Mouse (Mus musculus) hindbrain, embryonic 14.5 days (tissue): ENCODE data around the gene Tspan18. TPM values are rescaled to one million over a fixed set of nuclear protein-coding genes. Genes with fewer than 3 reads are reported as not detected.

ENCODE experiments used
- ATAC-seq: fragments of 200-750 bp; cut with Nextera tagmentation; 2 replicates; pipeline ENCODE4 v1.8.0; 2017; ENCODE audit warnings: moderate number of reproducible peaks, mild to moderate bottlenecking, moderate TSS enrichment, moderate library complexity; ENCODE audit not compliant: low FRiP score
- DNase-seq: peaks from one replicate; pipeline ENCODE4 v3.0.0-alpha.2; 2015; ENCODE audit warnings: low spot score
- H3K27ac ChIP-seq: fragments of 300-500 bp; sonication (generic); 2 replicates; pipeline ENCODE4 v1.5.1; 2014; ENCODE audit warnings: mild to moderate bottlenecking, moderate library complexity
- H3K27me3 ChIP-seq: fragments of 300-500 bp; sonication (generic); 2 replicates; pipeline ENCODE4 v1.6.1; 2014; ENCODE audit warnings: mild to moderate bottlenecking, low read length, mixed read lengths; ENCODE audit not compliant: control insufficient read depth, insufficient read depth
- H3K36me3 ChIP-seq: fragments of 300-500 bp; sonication (generic); replicated peaks from 2 replicates; pipeline ENCODE4 v1.6.1; 2014; ENCODE audit not compliant: control insufficient read depth, insufficient read depth
- H3K4me1 ChIP-seq: fragments of 300-500 bp; sonication (generic); replicated peaks from 2 replicates; pipeline ENCODE4 v1.6.1; 2014; ENCODE audit warnings: antibody characterized with exemption, low read length, mixed read lengths; ENCODE audit not compliant: control insufficient read depth, insufficient read depth
- H3K4me2 ChIP-seq: fragments of 300-500 bp; sonication (generic); replicated peaks from 2 replicates; pipeline ENCODE4 v1.6.1; 2014; ENCODE audit warnings: mild to moderate bottlenecking, moderate library complexity
- H3K4me3 ChIP-seq: fragments of 300-500 bp; sonication (generic); replicated peaks from 2 replicates; pipeline ENCODE4 v1.5.1; 2014; ENCODE audit warnings: mild to moderate bottlenecking, low read length
- H3K9ac ChIP-seq: fragments of 300-500 bp; sonication (generic); 2 replicates; pipeline ENCODE4 v1.6.1; 2014
- H3K9me3 ChIP-seq: fragments of 300-500 bp; sonication (generic); 2 replicates; pipeline ENCODE4 v1.6.1; 2016; ENCODE audit warnings: low read length; ENCODE audit not compliant: control insufficient read depth
- WGBS: fragments of 180-500 bp; shearing (Covaris S2); extraction: QIAGEN DNeasy Blood & Tissue Kit; methylation state at CpG from one replicate; pipeline ENCODE4 v1.1.7; 2014; 5-methylcytosine and 5-hydroxymethylcytosine counted together
- polyA plus RNA-seq: library from polyadenylated mRNA; unstranded; fragments of >200 nt; fragmentation: Nextera tagmentation; extraction: Ambion mirVana; gene quantifications from 2 replicates; pipeline ENCODE4 v1.2.1, GENCODE M21; 2014

Gene Tspan18
- polyA plus RNA-seq, 1 experiment from 2014 or later: 28.6 TPM

- no peak for DNase-seq
- Histone ChIP-seq H3K27me3 (no peaks in the 10 kb centered on the region), H3K4me1 (0 out of 2 replicates have a peak, but pooled peaks cover 10% of the 10 kb centered on the region), H3K9ac (no peak overlapping the region), H3K27ac (no peak overlapping the region), H3K4me3 (no peak overlapping the region), H3K4me2 (no peak overlapping the region), H3K9me3 (no peaks in the 10 kb centered on the region), H3K36me3 (no peaks in the 10 kb centered on the region)
- 82% methylated on average over 7 of the region's 7 CpGs for WGBS
- ATAC-seq: 0 out of 2 replicates have a peak, but pooled peaks have one; percentile 21
Observed at GRCm38 (mm10) chr2:93161914-93162664, 172.2 kb downstream of the Tspan18 start.

GRCm38 (mm10) chr2:93160467-93161035 lies 173.8 kb downstream of the Tspan18 start:
- no peaks in the 10 kb centered on the region for H3K9me3 ChIP-seq
- no peak overlapping the region for H3K4me2 ChIP-seq
- no peaks in the 10 kb centered on the region for H3K4me1 ChIP-seq
- ATAC-seq (peak; percentile 24; the same call in 1 of the 2 replicates), DNase-seq (no peak)
- no peak overlapping the region for H3K4me3 ChIP-seq
- H3K27me3 ChIP-seq: no peaks in the 10 kb centered on the region
- no peak overlapping the region for H3K9ac ChIP-seq
- no peak overlapping the region for H3K27ac ChIP-seq
- WGBS: 66% methylated on average over 4 of the region's 4 CpGs
- no peaks in the 10 kb centered on the region for H3K36me3 ChIP-seq

- H3K27me3 ChIP-seq: no peaks in the 10 kb centered on the region
- 97% methylated on average over 1 of the region's 1 CpGs for WGBS
- peaks cover 14% of the 10 kb centered on the region for H3K4me1 ChIP-seq
- H3K36me3 ChIP-seq: no peaks in the 10 kb centered on the region
- H3K9ac ChIP-seq: no peak overlapping the region
- H3K9me3 ChIP-seq: no peaks in the 10 kb centered on the region
- no peak for DNase-seq
- H3K4me3 ChIP-seq: no peak overlapping the region
- H3K4me2 ChIP-seq: no peak overlapping the region
- H3K27ac ChIP-seq: no peak overlapping the region
- no peak for ATAC-seq
Observed at GRCm38 (mm10) chr2:93154486-93155032, 179.7 kb downstream of the Tspan18 start.

DNA sequence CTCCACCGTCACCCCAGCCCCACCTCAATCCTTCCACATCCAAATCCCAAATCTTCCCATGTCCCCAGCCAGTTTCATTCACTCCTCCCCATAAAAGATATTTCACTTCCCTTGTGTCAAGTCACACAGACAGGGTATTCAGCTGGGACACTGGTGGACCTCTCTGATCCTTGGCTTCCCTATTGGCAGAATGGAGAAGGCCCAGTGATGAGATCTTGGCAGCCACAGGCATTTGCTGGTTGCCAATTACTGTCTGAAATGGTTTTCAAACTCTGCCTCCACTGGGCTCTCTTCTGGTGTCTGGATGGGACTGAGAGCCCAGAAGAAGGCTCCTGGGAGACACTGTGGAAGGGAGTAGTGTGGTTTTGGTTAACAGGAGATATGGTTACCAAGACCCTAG lies 180.5 kb downstream of the Tspan18 start:
- H3K4me1 ChIP-seq: peaks cover 14% of the 10 kb centered on the region
- H3K9ac ChIP-seq: no peak overlapping the region
- H3K27ac ChIP-seq: no peak overlapping the region
- DNase-seq (no peak), ATAC-seq (no peak)
- WGBS: 95% methylated on average over 1 of the region's 1 CpGs
- H3K4me3 ChIP-seq: no peak overlapping the region
- H3K9me3 ChIP-seq: no peaks in the 10 kb centered on the region
- H3K27me3 ChIP-seq: no peaks in the 10 kb centered on the region
- H3K36me3 ChIP-seq: no peaks in the 10 kb centered on the region
- H3K4me2 ChIP-seq: no peak overlapping the region

- 63% methylated on average over 7 of the region's 7 CpGs for WGBS
- no peak overlapping the region for H3K27ac ChIP-seq
- no peak for ATAC-seq
Observed at GRCm38 (mm10) chr2:93152883-93153491, 181.3 kb downstream of the Tspan18 start.

DNA sequence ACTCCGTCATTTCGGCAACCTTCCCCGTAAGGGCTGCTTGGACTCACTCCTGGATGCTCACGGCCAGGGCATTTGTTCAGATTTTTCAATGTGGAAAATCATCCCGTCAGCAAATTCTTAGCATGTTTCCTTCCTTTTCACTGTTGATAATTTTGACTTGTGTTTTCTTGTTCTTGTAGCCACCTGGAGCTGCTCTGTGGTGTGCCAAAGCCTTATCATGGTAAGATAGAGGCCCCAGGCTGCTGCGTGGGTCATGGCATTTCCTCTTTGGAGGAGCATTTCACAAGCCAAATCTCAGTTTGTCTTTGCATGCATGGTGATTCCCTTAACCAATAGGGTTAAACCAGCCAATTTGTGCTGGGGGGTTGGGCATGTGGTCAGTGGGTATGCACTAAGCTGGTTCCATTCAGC lies 182.1 kb downstream of the Tspan18 start:
- 0 out of 2 replicates have a peak overlapping the region, but pooled peaks have one; percentile 26 for H3K27ac ChIP-seq
- no peaks in the 10 kb centered on the region for H3K36me3 ChIP-seq
- DNase-seq (no peak), ATAC-seq (no peak)
- H3K9ac ChIP-seq: no peak overlapping the region
- no peak overlapping the region for H3K4me2 ChIP-seq
- H3K9me3 ChIP-seq: no peaks in the 10 kb centered on the region
- H3K4me3 ChIP-seq: no peak overlapping the region
- H3K27me3 ChIP-seq: no peaks in the 10 kb centered on the region
- WGBS: 71% methylated on average over 6 of the region's 6 CpGs
- peaks cover 14% of the 10 kb centered on the region for H3K4me1 ChIP-seq

More at GRCm38 (mm10) chr2:93152883-93153491, 181.3 kb downstream of the Tspan18 start:
- Histone ChIP-seq H3K4me3 (no peak overlapping the region), H3K27me3 (no peaks in the 10 kb centered on the region), H3K36me3 (no peaks in the 10 kb centered on the region), H3K9me3 (no peaks in the 10 kb centered on the region), H3K4me1 (peaks cover 14% of the 10 kb centered on the region), H3K4me2 (no peak overlapping the region), H3K9ac (no peak overlapping the region)
- no peak for DNase-seq

Other genes starting within 250 kb of the Tspan18 start
- 99.4 and 106 TPM in 2 replicates for gene Trp53i11, start 147.0 kb downstream of the Tspan18 start, polyA plus RNA-seq
- 14.2 and 20.0 TPM in 2 replicates for gene Cd82, start 128.6 kb upstream of the Tspan18 start, polyA plus RNA-seq
- gene Gm10803, start 226.1 kb upstream of the Tspan18 start, polyA plus RNA-seq: not detected in 2 replicates